Comparison of ENCODE assay signal across 8 mouse cellular contexts in genomic region chr8:70791294-70791701, GRCm38 (mm10). TPM values are rescaled to one million over a fixed set of nuclear protein-coding genes. Genes with fewer than 3 reads are reported as not detected.
DNase-seq lines count a peak whose midpoint lies in the region; ATAC-seq and TF ChIP-seq lines count a peak whose summit lies in the region.

No protein-coding gene starts in this region.

- H3K27me3 ChIP-seq in lung, embryonic 14.5 days (ENCODE audit: insufficient read depth, low read length), result no peaks in the 10 kb centered on the region
- H3K27me3 ChIP-seq in forebrain, embryonic 11.5 days (ENCODE audit: control insufficient read depth, insufficient read depth, low read length), result no peaks in the 10 kb centered on the region
- H3K27me3 ChIP-seq in kidney, embryonic 16.5 days (ENCODE audit: insufficient read depth, low read length), result 0 out of 2 replicates have a peak, but pooled peaks cover 4% of the 10 kb centered on the region
- no peaks in the 10 kb centered on the region for H3K27me3 ChIP-seq in stomach, postnatal 0 days (ENCODE audit: control insufficient read depth, insufficient read depth, low read length)

- H3K27ac ChIP-seq in lung, embryonic 14.5 days (ENCODE audit: low read depth), result no peak overlapping the region
- H3K27ac ChIP-seq in forebrain, embryonic 11.5 days (ENCODE audit: low read depth, low read length), result no peak overlapping the region
- peak overlapping the region; percentile 54 for H3K27ac ChIP-seq in kidney, embryonic 16.5 days (ENCODE audit: low read length)
- H3K27ac ChIP-seq in stomach, postnatal 0 days (replicated peaks), result no peak overlapping the region; the same call in 1 of the 2 replicates

- DNase-seq in lung, embryonic 14.5 days, result peak; percentile 44
- DNase-seq in lung, postnatal 14 days, result no peak
- DNase-seq in forebrain, embryonic 11.5 days (ENCODE audit: low spot score), result no peak
- DNase-seq in stomach, postnatal 0 days (ENCODE audit: low spot score), result peak; percentile 71
- no peak for DNase-seq in adrenal gland, postnatal 4 days (ENCODE audit: low spot score in 2 of 2)
- no peak for DNase-seq in frontal cortex, postnatal 10 days (ENCODE audit: low spot score in 2 of 2)

- no peak for TF ChIP-seq CTCF in lung, embryonic 14.5 days (IDR thresholded peaks at IDR 0.05; ENCODE audit: low read depth)
- no peak for TF ChIP-seq CTCF in stomach, postnatal 0 days (IDR thresholded peaks at IDR 0.05; ENCODE audit: low read depth)

- peak overlapping the region; percentile 76 for H3K9ac ChIP-seq in lung, embryonic 14.5 days
- peak overlapping the region; percentile 79 for H3K9ac ChIP-seq in forebrain, embryonic 11.5 days (ENCODE audit: low read length)
- peak overlapping the region; percentile 97 for H3K9ac ChIP-seq in kidney, embryonic 16.5 days (replicated peaks; ENCODE audit: low read length)
- H3K9ac ChIP-seq in stomach, postnatal 0 days (ENCODE audit: low read length), result peak overlapping the region; percentile 71

- ATAC-seq in lung, embryonic 14.5 days (ENCODE audit: insufficient read depth), result no peak
- ATAC-seq in forebrain, embryonic 11.5 days (replicated peaks; ENCODE audit: low FRiP score), result no peak
- no peak for ATAC-seq in kidney, embryonic 16.5 days (ENCODE audit: low FRiP score, low TSS enrichment)
- peak; percentile 27; the same call in 1 of the 2 replicates for ATAC-seq in megakaryocyte-erythroid progenitor cell, adult 5-6 weeks (replicated peaks; ENCODE audit: low FRiP score, low TSS enrichment, poor library complexity, severe bottlenecking)
- no peak; the same call in 1 of the 2 replicates for ATAC-seq in stomach, postnatal 0 days (ENCODE audit: low FRiP score, low TSS enrichment)

- H3K36me3 ChIP-seq in lung, embryonic 14.5 days (ENCODE audit: insufficient read depth), result peaks cover 26% of the 10 kb centered on the region
- no peaks in the 10 kb centered on the region for H3K36me3 ChIP-seq in forebrain, embryonic 11.5 days (ENCODE audit: control insufficient read depth, insufficient read depth, low read length)
- peaks cover 21% of the 10 kb centered on the region; the same call in 1 of the 2 replicates for H3K36me3 ChIP-seq in kidney, embryonic 16.5 days (ENCODE audit: insufficient read depth, low read length)
- peaks cover 3% of the 10 kb centered on the region for H3K36me3 ChIP-seq in stomach, postnatal 0 days (ENCODE audit: control insufficient read depth, insufficient read depth, low read length)

- peak overlapping the region; percentile 89 for H3K4me2 ChIP-seq in lung, embryonic 14.5 days
- peak overlapping the region; percentile 72 for H3K4me2 ChIP-seq in forebrain, embryonic 11.5 days (ENCODE audit: low read depth, low read length, severe bottlenecking)
- peak overlapping the region; percentile 83 for H3K4me2 ChIP-seq in kidney, embryonic 16.5 days (replicated peaks; ENCODE audit: low read depth, low read length)
- peak overlapping the region; percentile 60 for H3K4me2 ChIP-seq in stomach, postnatal 0 days (replicated peaks; ENCODE audit: low read depth)

- no peak for TF ChIP-seq EP300 in stomach, postnatal 0 days (optimal IDR thresholded peaks at IDR 0.05)

- WGBS in lung, embryonic 14.5 days, result 47% methylated on average over 7 of the region's 7 CpGs
- 78% methylated on average over 7 of the region's 7 CpGs for WGBS in forebrain, embryonic 11.5 days
- 46% methylated on average over 7 of the region's 7 CpGs for WGBS in kidney, embryonic 16.5 days
- WGBS in stomach, postnatal 0 days, result 43% methylated on average over 7 of the region's 7 CpGs

- H3K4me1 ChIP-seq in lung, embryonic 14.5 days (ENCODE audit: insufficient read depth), result peaks cover 9% of the 10 kb centered on the region
- peaks cover 22% of the 10 kb centered on the region for H3K4me1 ChIP-seq in forebrain, embryonic 11.5 days (replicated peaks; ENCODE audit: control insufficient read depth, insufficient read depth, low read length)
- H3K4me1 ChIP-seq in kidney, embryonic 16.5 days (ENCODE audit: insufficient read depth, low read length), result peaks cover 45% of the 10 kb centered on the region
- H3K4me1 ChIP-seq in stomach, postnatal 0 days (replicated peaks; ENCODE audit: control insufficient read depth, insufficient read depth), result peaks cover 8% of the 10 kb centered on the region; the same call in 1 of the 2 replicates

- H3K9me3 ChIP-seq in lung, embryonic 14.5 days (ENCODE audit: low read depth, low read length), result no peaks in the 10 kb centered on the region
- H3K9me3 ChIP-seq in forebrain, embryonic 11.5 days (ENCODE audit: control insufficient read depth, low read length), result no peaks in the 10 kb centered on the region
- H3K9me3 ChIP-seq in kidney, embryonic 16.5 days (ENCODE audit: low read length), result no peaks in the 10 kb centered on the region
- H3K9me3 ChIP-seq in stomach, postnatal 0 days (ENCODE audit: control insufficient read depth, low read length), result no peaks in the 10 kb centered on the region

- peak overlapping the region; percentile 65 for H3K4me3 ChIP-seq in lung, embryonic 14.5 days (ENCODE audit: low read depth, low read length)
- H3K4me3 ChIP-seq in forebrain, embryonic 11.5 days (ENCODE audit: low read depth, low read length), result peak overlapping the region; percentile 46; the same call in 1 of the 2 replicates
- peak overlapping the region; percentile 86 for H3K4me3 ChIP-seq in kidney, embryonic 16.5 days (ENCODE audit: low read length)
- H3K4me3 ChIP-seq in stomach, postnatal 0 days (ENCODE audit: low read depth, low read length), result peak overlapping the region; percentile 50

RNA-seq across cellular contexts. Expression of gene Mast3, which starts 13.6 kb away (rescaled TPM):
- 16.1 and 18.0 TPM in 2 replicates for polyA plus RNA-seq in lung, embryonic 14.5 days (2014; fragmentation: Nextera tagmentation; extraction: Ambion mirVana)
- 15.9 and 17.4 TPM in 2 replicates for polyA plus RNA-seq in forebrain, embryonic 11.5 days (2014; fragmentation: Nextera tagmentation; extraction: Ambion mirVana)
- 16.2 and 16.3 TPM in 2 replicates for polyA plus RNA-seq in kidney, embryonic 16.5 days (2015; fragmentation: Nextera tagmentation; extraction: Ambion mirVana)
- total RNA-seq in megakaryocyte-erythroid progenitor cell, adult 5-6 weeks (2014; fragmentation: Nextera tagmentation), result 44.0 and 54.3 TPM in 2 replicates
- total RNA-seq in megakaryocyte-erythroid progenitor cell, adult 5-6 weeks (2017), result 6.2 and 7.3 TPM in 2 replicates
- polyA plus RNA-seq in stomach, postnatal 0 days (2015; fragmentation: Nextera tagmentation; extraction: Ambion mirVana), result 5.6 and 5.7 TPM in 2 replicates
- 10 to 100 TPM; 34.5 to 40.9 TPM for total RNA-seq in adrenal gland, postnatal 4 days (2021)

RNA-seq across cellular contexts. Expression of gene Pik3r2, which starts 14.8 kb away (rescaled TPM):
- 46.5 and 52.4 TPM in 2 replicates for polyA plus RNA-seq in lung, embryonic 14.5 days (2014; fragmentation: Nextera tagmentation; extraction: Ambion mirVana)
- polyA plus RNA-seq in forebrain, embryonic 11.5 days (2014; fragmentation: Nextera tagmentation; extraction: Ambion mirVana), result 58.9 and 61.6 TPM in 2 replicates
- polyA plus RNA-seq in kidney, embryonic 16.5 days (2015; fragmentation: Nextera tagmentation; extraction: Ambion mirVana), result 72.8 and 77.3 TPM in 2 replicates
- 30.7 and 51.4 TPM in 2 replicates for total RNA-seq in megakaryocyte-erythroid progenitor cell, adult 5-6 weeks (2014; fragmentation: Nextera tagmentation)
- total RNA-seq in megakaryocyte-erythroid progenitor cell, adult 5-6 weeks (2017), result 29.2 and 33.9 TPM in 2 replicates
- 36.8 and 39.0 TPM in 2 replicates for polyA plus RNA-seq in stomach, postnatal 0 days (2015; fragmentation: Nextera tagmentation; extraction: Ambion mirVana)
- 10 to 100 TPM; 72.0 to 78.8 TPM for total RNA-seq in adrenal gland, postnatal 4 days (2021)

RNA-seq across cellular contexts. Expression of gene Il12rb1, which starts 17.0 kb away (rescaled TPM):
- polyA plus RNA-seq in lung, embryonic 14.5 days (2014; fragmentation: Nextera tagmentation; extraction: Ambion mirVana), result 0.17 TPM in 1 of 2 replicates, not detected in the other
- polyA plus RNA-seq in forebrain, embryonic 11.5 days (2014; fragmentation: Nextera tagmentation; extraction: Ambion mirVana), result not detected in 2 replicates
- polyA plus RNA-seq in kidney, embryonic 16.5 days (2015; fragmentation: Nextera tagmentation; extraction: Ambion mirVana), result 0.05 and 0.12 TPM in 2 replicates
- 0.31 and 0.79 TPM in 2 replicates for total RNA-seq in megakaryocyte-erythroid progenitor cell, adult 5-6 weeks (2014; fragmentation: Nextera tagmentation)
- 1.6 and 2.0 TPM in 2 replicates for total RNA-seq in megakaryocyte-erythroid progenitor cell, adult 5-6 weeks (2017)
- polyA plus RNA-seq in stomach, postnatal 0 days (2015; fragmentation: Nextera tagmentation; extraction: Ambion mirVana), result 0.19 and 0.29 TPM in 2 replicates
- total RNA-seq in adrenal gland, postnatal 4 days (2021), result under 1 TPM; 0.22 to 0.37 TPM

RNA-seq across cellular contexts. Expression of gene Mpv17l2, which starts 30.6 kb away (rescaled TPM):
- 27.9 and 29.4 TPM in 2 replicates for polyA plus RNA-seq in lung, embryonic 14.5 days (2014; fragmentation: Nextera tagmentation; extraction: Ambion mirVana)
- polyA plus RNA-seq in forebrain, embryonic 11.5 days (2014; fragmentation: Nextera tagmentation; extraction: Ambion mirVana), result 31.0 and 34.1 TPM in 2 replicates
- 57.0 and 60.4 TPM in 2 replicates for polyA plus RNA-seq in kidney, embryonic 16.5 days (2015; fragmentation: Nextera tagmentation; extraction: Ambion mirVana)
- total RNA-seq in megakaryocyte-erythroid progenitor cell, adult 5-6 weeks (2014; fragmentation: Nextera tagmentation), result 58.3 and 111 TPM in 2 replicates
- total RNA-seq in megakaryocyte-erythroid progenitor cell, adult 5-6 weeks (2017), result 4.3 and 17.6 TPM in 2 replicates
- 77.3 and 80.1 TPM in 2 replicates for polyA plus RNA-seq in stomach, postnatal 0 days (2015; fragmentation: Nextera tagmentation; extraction: Ambion mirVana)
- 100 to 1,000 TPM in 1 of 2 experiments, 10 to 100 TPM in 1; 93.1 to 109 TPM for total RNA-seq in adrenal gland, postnatal 4 days (2021)

RNA-seq across cellular contexts. Expression of gene Rab3a, which starts 36.8 kb away (rescaled TPM):
- polyA plus RNA-seq in lung, embryonic 14.5 days (2014; fragmentation: Nextera tagmentation; extraction: Ambion mirVana), result 10.5 and 12.0 TPM in 2 replicates
- polyA plus RNA-seq in forebrain, embryonic 11.5 days (2014; fragmentation: Nextera tagmentation; extraction: Ambion mirVana), result 42.7 and 49.7 TPM in 2 replicates
- 20.9 and 22.0 TPM in 2 replicates for polyA plus RNA-seq in kidney, embryonic 16.5 days (2015; fragmentation: Nextera tagmentation; extraction: Ambion mirVana)
- 1.8 and 7.0 TPM in 2 replicates for total RNA-seq in megakaryocyte-erythroid progenitor cell, adult 5-6 weeks (2014; fragmentation: Nextera tagmentation)
- total RNA-seq in megakaryocyte-erythroid progenitor cell, adult 5-6 weeks (2017), result 1.2 and 2.8 TPM in 2 replicates
- polyA plus RNA-seq in stomach, postnatal 0 days (2015; fragmentation: Nextera tagmentation; extraction: Ambion mirVana), result 18.9 and 19.0 TPM in 2 replicates
- total RNA-seq in adrenal gland, postnatal 4 days (2021), result 10 to 100 TPM; 58.9 to 59.7 TPM

Comparison
In these comparisons a context has a peak if more than half of its experiments do, and no peak if none do; other contexts are left out.
1. DNase-seq: peak in lung, embryonic 14.5 days (single experiment) and stomach, postnatal 0 days (single experiment); none in lung, postnatal 14 days (single experiment), forebrain, embryonic 11.5 days (single experiment), adrenal gland, postnatal 4 days (0 of 2) and frontal cortex, postnatal 10 days (0 of 2).
2. Peak in every context shown above with its lines, with median percentiles within 50 percentile points of each other: H3K4me2 ChIP-seq, H3K4me3 ChIP-seq and H3K9ac ChIP-seq.